Mouse (Mus musculus): ENCODE measurements around the gene D130043K22Rik. TPM values are rescaled to one million over a fixed set of nuclear protein-coding genes. Genes with fewer than 3 reads are reported as not detected.

D130043K22Rik gene
- 0.41 TPM for polyA plus RNA-seq (2014; fragmentation: Illumina TruSeq; extraction: RNeasy Lipid Tissue Mini Kit (QIAGEN cat#74804); ENCODE audit: low read depth, low replicate concordance)

DNA sequence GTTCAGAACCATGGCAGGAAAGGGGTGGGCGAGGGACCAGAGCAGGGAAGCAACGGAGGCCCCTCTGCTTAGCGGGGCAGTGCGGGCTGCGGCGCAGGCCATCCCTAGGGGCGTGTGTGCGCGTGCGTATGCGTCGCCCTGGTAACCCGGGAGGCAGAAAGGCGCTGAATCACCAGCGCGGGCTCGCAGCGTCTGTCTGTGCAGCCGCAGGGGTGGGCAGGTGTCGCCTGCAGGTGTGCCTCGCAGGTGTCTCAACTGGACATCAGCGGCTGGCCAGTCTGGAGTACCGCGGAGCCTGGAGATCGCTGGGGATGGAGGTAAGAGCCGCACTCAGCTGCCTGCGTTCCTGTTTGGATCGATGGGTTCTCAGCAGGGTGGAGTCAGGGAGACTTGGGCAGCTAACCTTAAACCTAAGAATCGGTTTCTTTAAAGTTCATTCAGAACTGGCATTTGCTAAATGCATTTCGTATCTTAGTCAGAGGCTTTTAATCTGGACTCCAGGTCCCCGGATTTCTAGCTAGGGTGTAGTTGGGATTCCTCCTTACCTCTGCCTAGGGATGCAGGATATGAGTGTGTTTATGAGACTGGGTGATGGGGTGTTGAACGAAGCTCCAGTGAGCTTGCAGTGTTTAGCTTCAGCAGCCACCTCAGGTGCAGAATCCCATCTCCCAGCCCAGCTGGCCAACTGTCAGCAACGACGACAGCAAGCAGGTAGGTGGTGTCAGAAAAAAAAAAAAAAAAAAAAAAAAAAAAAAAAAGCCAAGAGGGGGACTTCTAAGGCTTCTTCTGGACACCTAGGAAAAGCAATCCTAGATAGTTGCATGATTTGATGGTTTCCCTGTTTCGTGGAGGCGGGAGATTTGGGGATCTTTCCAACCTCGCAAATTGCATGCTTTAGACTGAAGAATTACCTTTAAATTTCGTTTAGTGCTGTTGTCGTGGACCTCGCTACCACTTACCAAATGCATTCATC, at the start of gene D130043K22Rik:
D130043K22Rik (plus strand) TSS at position 153 of the 973 bp plus-strand sequence.

DNA sequence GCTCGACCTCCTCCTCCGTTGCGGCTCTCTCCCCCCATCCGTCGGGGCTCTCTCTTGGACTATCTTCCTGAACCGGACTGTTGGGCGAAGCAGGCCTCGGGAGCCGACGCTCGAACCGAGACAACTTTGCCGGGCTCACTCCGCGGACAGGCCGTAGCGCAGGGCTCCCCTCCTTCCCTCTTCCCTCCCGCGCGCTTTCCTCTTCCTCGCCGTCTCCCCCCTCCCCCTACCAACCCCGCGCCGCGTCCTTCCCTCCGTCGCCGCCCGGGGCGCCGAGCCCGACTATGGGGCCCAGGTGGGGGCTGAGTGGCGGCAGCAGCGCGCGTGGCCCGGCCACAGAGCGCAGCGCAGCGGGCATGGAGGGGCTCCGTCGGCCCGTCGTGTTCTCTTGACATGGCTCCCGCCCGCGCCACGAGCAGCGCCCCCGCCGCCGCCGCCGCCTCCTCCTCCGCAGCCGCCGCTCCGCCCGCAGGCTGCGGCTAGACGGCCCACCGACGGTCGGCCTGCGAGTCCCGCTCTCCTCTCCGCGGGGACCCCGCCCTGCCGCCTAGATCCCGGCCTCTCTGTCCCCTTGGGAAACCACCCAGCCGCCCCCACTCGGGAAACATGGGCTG, 43.5 kb upstream of the D130043K22Rik start, which contains the start of gene BC005537:
BC005537 (plus strand) TSS at position 350 of the 614 bp plus-strand sequence.

DNA sequence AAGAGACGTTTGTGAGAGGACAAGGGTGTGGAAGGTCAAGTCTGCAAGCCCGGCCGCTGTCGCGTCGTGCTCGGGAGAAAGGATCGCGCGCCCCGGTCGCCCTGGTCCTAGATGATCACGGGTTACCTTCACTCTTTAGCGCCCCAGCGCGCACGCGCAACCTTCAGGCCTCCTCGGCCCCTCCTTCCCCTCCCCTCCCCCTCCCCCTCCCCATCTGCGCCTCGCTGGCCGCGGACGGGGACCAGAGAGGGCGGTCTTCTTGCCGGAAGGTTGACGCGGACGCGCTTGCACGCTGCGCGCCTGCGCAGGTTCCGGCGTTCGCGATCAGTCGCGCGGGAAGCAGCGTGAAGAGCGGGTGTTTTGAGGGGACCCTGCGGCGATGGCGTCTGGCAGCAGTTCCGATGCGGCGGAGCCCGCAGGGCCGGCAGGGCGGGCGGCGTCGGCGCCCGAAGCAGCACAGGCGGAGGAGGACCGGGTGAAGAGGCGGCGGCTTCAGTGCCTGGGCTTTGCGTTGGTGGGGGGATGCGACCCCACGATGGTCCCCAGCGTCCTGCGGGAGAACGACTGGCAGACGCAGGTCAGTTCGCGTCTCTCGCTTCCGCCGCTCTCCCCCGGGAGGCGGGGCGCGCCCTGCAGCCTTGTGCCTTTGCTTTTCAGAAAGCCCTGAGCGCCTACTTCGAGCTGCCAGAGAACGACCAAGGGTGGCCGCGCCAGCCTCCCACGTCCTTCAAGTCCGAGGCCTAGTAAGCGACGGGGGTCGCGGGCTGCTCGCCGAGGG, 13.4 kb upstream of the D130043K22Rik start, which contains the start of the genes Acot13 and Tdp2:
Acot13 (minus strand) TSS at position 188 of the 778 bp plus-strand sequence.
Tdp2 (plus strand) TSS at position 327 of the 778 bp plus-strand sequence.

DNA sequence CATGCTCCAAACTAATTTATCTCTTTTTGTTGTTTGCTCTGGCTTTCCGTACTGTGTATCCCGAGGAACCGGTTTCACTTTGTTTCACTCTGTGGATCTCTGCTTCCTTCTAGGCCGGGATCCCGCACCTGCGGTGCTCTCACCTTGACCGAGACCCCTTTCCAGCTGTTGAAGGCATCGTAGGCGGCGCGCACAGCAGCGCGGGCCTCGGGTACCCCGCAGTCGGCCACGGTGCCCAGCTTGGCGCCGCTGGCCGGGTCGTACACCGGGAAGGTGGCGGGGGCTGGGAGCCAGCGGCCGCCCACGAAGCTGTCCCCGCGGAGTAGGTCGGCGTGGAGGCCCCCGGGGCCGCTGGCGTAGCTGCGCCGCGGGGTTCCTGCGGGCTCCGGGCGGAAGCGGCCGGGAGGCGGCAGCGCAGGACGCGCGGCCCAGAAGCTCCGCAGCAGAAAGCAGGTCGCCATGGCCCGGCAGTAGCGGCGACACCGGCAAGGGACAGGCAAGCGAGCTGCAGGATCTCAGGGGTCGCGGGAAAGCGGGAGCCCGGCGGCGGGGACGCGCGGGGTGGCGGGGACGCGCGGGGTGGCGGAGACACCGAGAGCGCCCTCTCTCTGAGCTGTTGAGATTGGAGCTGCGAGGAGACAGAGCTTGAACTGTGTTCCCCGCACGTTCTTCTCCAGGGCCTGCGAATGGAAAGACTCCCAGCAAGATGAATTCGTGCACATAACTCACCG, 92.3 kb downstream of the D130043K22Rik start, which contains the start of gene Aldh5a1:
Aldh5a1 (minus strand) TSS at position 554 of the 731 bp plus-strand sequence.

DNA sequence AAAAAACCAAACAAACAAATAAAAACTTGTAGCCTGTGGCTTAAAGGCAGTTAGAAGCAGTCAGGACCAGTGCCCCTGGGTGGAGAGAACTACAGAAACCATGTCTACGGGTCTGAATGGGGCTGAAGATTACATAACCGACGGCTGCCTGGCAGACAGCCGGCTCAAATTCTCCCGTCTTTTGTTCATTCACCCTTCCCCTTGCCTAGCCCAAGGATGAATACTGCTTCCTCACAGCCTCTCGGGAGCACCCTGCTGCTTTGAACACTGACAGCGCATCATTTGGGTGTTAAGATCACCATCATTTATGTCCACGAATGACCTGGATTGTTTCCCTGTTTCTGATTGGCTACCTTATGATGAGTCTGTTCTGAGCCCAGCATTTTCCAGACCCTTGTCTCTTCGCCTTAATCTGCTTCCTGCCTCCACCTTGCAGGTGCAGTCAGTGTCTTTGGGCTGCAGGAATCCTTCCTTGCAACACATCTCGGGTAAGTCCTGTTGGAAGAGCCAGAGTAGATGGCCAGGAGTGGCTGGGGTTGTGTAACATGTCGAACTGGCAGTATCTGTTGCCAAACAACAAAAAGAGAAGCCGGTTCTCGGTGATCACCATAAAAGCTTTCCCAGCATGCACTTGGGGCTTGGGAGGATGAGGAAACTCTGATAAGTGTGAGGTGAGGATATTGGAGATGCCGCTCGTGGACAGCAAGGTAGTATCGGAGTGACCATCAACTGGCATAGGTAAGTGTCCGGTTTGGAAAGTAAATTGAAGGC, 97.8 kb downstream of the D130043K22Rik start, which contains the start of gene Gpld1:
Gpld1 (plus strand) TSS at position 641 of the 771 bp plus-strand sequence.

Other genes starting within 250 kb of the D130043K22Rik start
- gene Armh2, start 103.9 kb upstream of the D130043K22Rik start, polyA plus RNA-seq (2014; fragmentation: Illumina TruSeq; extraction: RNeasy Lipid Tissue Mini Kit (QIAGEN cat#74804); ENCODE audit: low read depth, low replicate concordance) = not detected
- gene Gmnn, start 83.2 kb upstream of the D130043K22Rik start, polyA plus RNA-seq (2014; fragmentation: Illumina TruSeq; extraction: RNeasy Lipid Tissue Mini Kit (QIAGEN cat#74804); ENCODE audit: low read depth, low replicate concordance) = 22.3 TPM
- gene BC005537, start 43.5 kb upstream of the D130043K22Rik start, polyA plus RNA-seq (2014; fragmentation: Illumina TruSeq; extraction: RNeasy Lipid Tissue Mini Kit (QIAGEN cat#74804); ENCODE audit: low read depth, low replicate concordance) = 360 TPM
- 73.1 TPM for gene Acot13, start 13.6 kb upstream of the D130043K22Rik start, polyA plus RNA-seq (2014; fragmentation: Illumina TruSeq; extraction: RNeasy Lipid Tissue Mini Kit (QIAGEN cat#74804); ENCODE audit: low read depth, low replicate concordance)
- 105 TPM for gene Tdp2, start 13.5 kb upstream of the D130043K22Rik start, polyA plus RNA-seq (2014; fragmentation: Illumina TruSeq; extraction: RNeasy Lipid Tissue Mini Kit (QIAGEN cat#74804); ENCODE audit: low read depth, low replicate concordance)
- 24.9 TPM for gene Aldh5a1, start 92.5 kb downstream of the D130043K22Rik start, polyA plus RNA-seq (2014; fragmentation: Illumina TruSeq; extraction: RNeasy Lipid Tissue Mini Kit (QIAGEN cat#74804); ENCODE audit: low read depth, low replicate concordance)
- gene Gpld1, start 98.0 kb downstream of the D130043K22Rik start, polyA plus RNA-seq (2014; fragmentation: Illumina TruSeq; extraction: RNeasy Lipid Tissue Mini Kit (QIAGEN cat#74804); ENCODE audit: low read depth, low replicate concordance) = 1.2 TPM
- gene Mrs2, start 175.2 kb downstream of the D130043K22Rik start, polyA plus RNA-seq (2014; fragmentation: Illumina TruSeq; extraction: RNeasy Lipid Tissue Mini Kit (QIAGEN cat#74804); ENCODE audit: low read depth, low replicate concordance) = 59.4 TPM
- 0.35 TPM for gene Dcdc2a, start 210.9 kb downstream of the D130043K22Rik start, polyA plus RNA-seq (2014; fragmentation: Illumina TruSeq; extraction: RNeasy Lipid Tissue Mini Kit (QIAGEN cat#74804); ENCODE audit: low read depth, low replicate concordance)